Mouse (Mus musculus): Measurements from ENCODE around the gene Rnf182. TPM values are rescaled to one million over a fixed set of nuclear protein-coding genes. Genes with fewer than 3 reads are reported as not detected.

Rnf182 gene
- polyA plus RNA-seq, 1 experiment, result 0.39 TPM

DNA sequence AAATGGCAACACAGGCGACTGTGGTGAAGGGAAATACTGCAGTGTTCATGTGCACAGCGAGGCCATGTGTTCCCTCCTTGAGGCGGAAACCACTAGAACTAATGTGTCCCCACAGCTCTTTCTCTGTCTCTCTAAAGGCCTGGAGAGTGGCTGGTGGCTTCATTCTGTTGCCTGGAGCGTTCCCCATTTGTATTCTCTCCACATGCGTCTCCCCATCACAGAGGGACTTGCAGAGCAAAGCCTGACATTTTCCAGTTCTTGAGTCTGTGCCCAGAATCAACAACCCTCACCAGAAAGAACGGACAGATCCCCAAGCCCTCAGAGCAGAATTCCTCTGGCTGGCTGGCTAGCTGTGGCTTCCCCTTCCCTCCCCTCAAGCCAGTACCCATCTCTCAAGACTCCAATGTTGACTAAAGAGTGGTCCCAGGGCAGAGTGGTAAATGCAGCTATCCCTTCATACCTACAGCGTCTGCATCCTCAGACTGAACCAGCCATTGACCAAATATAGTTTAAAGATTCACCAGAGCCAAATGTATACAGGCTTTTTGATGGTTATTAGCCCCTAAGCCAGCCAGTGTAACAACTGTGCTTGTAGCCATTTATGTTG, 96.3 kb downstream of the Rnf182 start:
- H3K27ac ChIP-seq (ENCODE audit: insufficient read depth, low read depth, low read length), result no peak overlapping the region
- no peak overlapping the region for H3K4me3 ChIP-seq (ENCODE audit: insufficient read depth, low read depth, low read length)
- H3K4me1 ChIP-seq (ENCODE audit: control insufficient read depth, insufficient read depth, low read length), result no peaks in the 10 kb centered on the region
- DNase-seq, result no peak
- H3K36me3 ChIP-seq (ENCODE audit: control insufficient read depth, insufficient read depth, low read length), result no peaks in the 10 kb centered on the region
- TF ChIP-seq CTCF (conservative IDR thresholded peaks at IDR 0.05; ENCODE audit: insufficient read depth, insufficient read length, low read depth, low read length), result no peak
- TF ChIP-seq POLR2A (IDR thresholded peaks at IDR 0.05; ENCODE audit: low read depth, low read length), result no peak
- no peaks in the 10 kb centered on the region for H3K27me3 ChIP-seq (replicated peaks; ENCODE audit: control insufficient read depth, insufficient read depth, low read length)
- WGBS, result 89% methylated on average over 7 of the region's 7 CpGs

GRCm38 (mm10) chr13:43714741-43715140, 99.2 kb downstream of the Rnf182 start:
- Histone ChIP-seq H3K27me3 (replicated peaks; ENCODE audit: control insufficient read depth, insufficient read depth, low read length) (no peaks in the 10 kb centered on the region), H3K36me3 (ENCODE audit: control insufficient read depth, insufficient read depth, low read length) (no peaks in the 10 kb centered on the region), H3K4me1 (ENCODE audit: control insufficient read depth, insufficient read depth, low read length) (no peaks in the 10 kb centered on the region), H3K27ac (ENCODE audit: insufficient read depth, low read depth, low read length) (no peak overlapping the region), H3K4me3 (ENCODE audit: insufficient read depth, low read depth, low read length) (no peak overlapping the region)
- TF ChIP-seq POLR2A (IDR thresholded peaks at IDR 0.05; ENCODE audit: low read depth, low read length) (no peak), CTCF (conservative IDR thresholded peaks at IDR 0.05; ENCODE audit: insufficient read depth, insufficient read length, low read depth, low read length) (no peak)
- WGBS, result 83% methylated on average over 6 of the region's 6 CpGs
- DNase-seq, result no peak

DNA sequence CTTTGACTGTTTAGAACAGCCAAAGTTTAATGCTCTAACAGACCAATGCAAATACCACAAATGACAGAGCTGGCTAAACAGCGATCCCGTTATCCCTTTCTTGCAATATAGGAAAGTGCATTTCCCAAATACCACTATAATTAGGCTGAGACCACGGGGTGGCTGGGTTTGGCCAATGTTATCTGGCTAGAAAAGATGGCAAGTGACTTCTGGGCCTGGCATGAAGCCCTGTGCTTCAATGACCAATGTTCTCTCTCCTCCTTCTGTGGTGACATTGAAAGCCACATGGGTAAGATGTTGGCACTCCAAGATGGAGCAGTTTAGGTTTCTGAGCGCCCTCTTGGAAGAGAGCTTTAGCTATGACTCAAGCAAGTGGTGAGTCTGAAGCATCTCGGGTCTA, 100.0 kb downstream of the Rnf182 start:
- H3K27ac ChIP-seq (ENCODE audit: insufficient read depth, low read depth, low read length), result no peak overlapping the region
- no peaks in the 10 kb centered on the region for H3K27me3 ChIP-seq (replicated peaks; ENCODE audit: control insufficient read depth, insufficient read depth, low read length)
- TF ChIP-seq CTCF (conservative IDR thresholded peaks at IDR 0.05; ENCODE audit: insufficient read depth, insufficient read length, low read depth, low read length), result no peak
- no peak for TF ChIP-seq POLR2A (IDR thresholded peaks at IDR 0.05; ENCODE audit: low read depth, low read length)
- no peak for DNase-seq
- WGBS, result 90% methylated on average over 5 of the region's 5 CpGs
- no peaks in the 10 kb centered on the region for H3K36me3 ChIP-seq (ENCODE audit: control insufficient read depth, insufficient read depth, low read length)
- H3K4me1 ChIP-seq (ENCODE audit: control insufficient read depth, insufficient read depth, low read length), result no peaks in the 10 kb centered on the region
- H3K4me3 ChIP-seq (ENCODE audit: insufficient read depth, low read depth, low read length), result no peak overlapping the region

DNA sequence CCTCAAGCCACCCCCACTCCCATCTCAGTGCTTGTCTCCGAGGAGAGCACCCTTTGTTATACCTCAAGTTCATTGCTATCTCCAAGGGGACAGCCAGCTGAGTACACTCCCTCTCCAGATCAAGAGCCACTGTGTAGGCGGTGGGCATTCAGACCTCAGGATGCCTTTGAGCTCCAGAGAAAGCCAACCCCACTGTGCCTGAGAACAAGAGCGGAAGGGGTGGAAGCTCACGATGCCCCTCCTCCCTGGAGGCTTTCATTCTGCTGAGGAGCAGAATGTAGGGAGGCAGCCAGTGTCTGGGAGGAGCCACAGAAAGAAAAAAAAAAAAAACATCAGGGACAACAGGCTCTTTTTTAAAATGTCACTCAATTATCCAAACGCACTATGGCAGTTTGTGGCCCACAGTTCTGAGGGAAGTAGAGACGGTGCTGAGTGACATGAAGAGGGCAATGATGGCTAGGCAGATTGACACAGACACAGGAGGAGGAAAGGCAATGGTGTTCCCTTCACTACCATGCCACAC, 101.1 kb downstream of the Rnf182 start:
- no peak for DNase-seq
- Histone ChIP-seq H3K4me3 (ENCODE audit: insufficient read depth, low read depth, low read length) (no peak overlapping the region), H3K27ac (ENCODE audit: insufficient read depth, low read depth, low read length) (no peak overlapping the region), H3K36me3 (ENCODE audit: control insufficient read depth, insufficient read depth, low read length) (no peaks in the 10 kb centered on the region), H3K27me3 (replicated peaks; ENCODE audit: control insufficient read depth, insufficient read depth, low read length) (no peaks in the 10 kb centered on the region), H3K4me1 (ENCODE audit: control insufficient read depth, insufficient read depth, low read length) (no peaks in the 10 kb centered on the region)
- TF ChIP-seq CTCF (conservative IDR thresholded peaks at IDR 0.05; ENCODE audit: insufficient read depth, insufficient read length, low read depth, low read length) (no peak), POLR2A (IDR thresholded peaks at IDR 0.05; ENCODE audit: low read depth, low read length) (no peak)
- 67% methylated on average over 6 of the region's 6 CpGs for WGBS

GRCm38 (mm10) chr13:43718173-43718572, 102.7 kb downstream of the Rnf182 start:
- no peak overlapping the region for H3K27ac ChIP-seq (ENCODE audit: insufficient read depth, low read depth, low read length)
- H3K27me3 ChIP-seq (replicated peaks; ENCODE audit: control insufficient read depth, insufficient read depth, low read length), result no peaks in the 10 kb centered on the region
- H3K36me3 ChIP-seq (ENCODE audit: control insufficient read depth, insufficient read depth, low read length), result no peaks in the 10 kb centered on the region
- WGBS, result 89% methylated on average over 7 of the region's 7 CpGs
- DNase-seq, result no peak
- TF ChIP-seq POLR2A (IDR thresholded peaks at IDR 0.05; ENCODE audit: low read depth, low read length) (no peak), CTCF (conservative IDR thresholded peaks at IDR 0.05; ENCODE audit: insufficient read depth, insufficient read length, low read depth, low read length) (no peak)
- H3K4me3 ChIP-seq (ENCODE audit: insufficient read depth, low read depth, low read length), result no peak overlapping the region
- H3K4me1 ChIP-seq (ENCODE audit: control insufficient read depth, insufficient read depth, low read length), result no peaks in the 10 kb centered on the region

- WGBS, result 91% methylated on average over 8 of the region's 8 CpGs
- no peaks in the 10 kb centered on the region for H3K4me1 ChIP-seq (ENCODE audit: control insufficient read depth, insufficient read depth, low read length)
- H3K4me3 ChIP-seq (ENCODE audit: insufficient read depth, low read depth, low read length), result no peak overlapping the region
- TF ChIP-seq POLR2A (IDR thresholded peaks at IDR 0.05; ENCODE audit: low read depth, low read length) (no peak), CTCF (conservative IDR thresholded peaks at IDR 0.05; ENCODE audit: insufficient read depth, insufficient read length, low read depth, low read length) (no peak)
- DNase-seq, result no peak
- H3K27ac ChIP-seq (ENCODE audit: insufficient read depth, low read depth, low read length), result no peak overlapping the region
- H3K27me3 ChIP-seq (replicated peaks; ENCODE audit: control insufficient read depth, insufficient read depth, low read length), result no peaks in the 10 kb centered on the region
- H3K36me3 ChIP-seq (ENCODE audit: control insufficient read depth, insufficient read depth, low read length), result no peaks in the 10 kb centered on the region
Observed at GRCm38 (mm10) chr13:43720496-43720895, 105.0 kb downstream of the Rnf182 start.

Other genes with a start within 250 kb of the Rnf182 start
- 42.8 and 46.0 TPM in 2 replicates for gene Nol7, start 217.3 kb upstream of the Rnf182 start, polyA plus RNA-seq (2012; rRNA removed)
- gene Ranbp9, start 134.4 kb upstream of the Rnf182 start, polyA plus RNA-seq (2012; rRNA removed), result 11.4 and 15.4 TPM in 2 replicates
- 87.2 and 91.7 TPM in 2 replicates for gene Mcur1, start 55.5 kb upstream of the Rnf182 start, polyA plus RNA-seq (2012; rRNA removed)
- 1.8 and 3.3 TPM in 2 replicates for gene Cd83, start 169.1 kb downstream of the Rnf182 start, polyA plus RNA-seq (2012; rRNA removed)

Measured in kidney, adult 2 months (tissue).